Mouse (Mus musculus): ENCODE measurements around the gene Spsb2. TPM values are rescaled to one million over a fixed set of nuclear protein-coding genes. Genes with fewer than 3 reads are reported as not detected.
A peak's percentile ranks its signal among the peaks of the same experiment; 100 is the strongest.
"Not testable (repeated sequence)": the region's sequence is repeated elsewhere in the genome, so short reads cannot be mapped to it uniquely, and the experiment has no call there.

Gene Spsb2
- total RNA-seq, 2 experiments from 2014 or later = 2.7 to 3.2 TPM

DNA sequence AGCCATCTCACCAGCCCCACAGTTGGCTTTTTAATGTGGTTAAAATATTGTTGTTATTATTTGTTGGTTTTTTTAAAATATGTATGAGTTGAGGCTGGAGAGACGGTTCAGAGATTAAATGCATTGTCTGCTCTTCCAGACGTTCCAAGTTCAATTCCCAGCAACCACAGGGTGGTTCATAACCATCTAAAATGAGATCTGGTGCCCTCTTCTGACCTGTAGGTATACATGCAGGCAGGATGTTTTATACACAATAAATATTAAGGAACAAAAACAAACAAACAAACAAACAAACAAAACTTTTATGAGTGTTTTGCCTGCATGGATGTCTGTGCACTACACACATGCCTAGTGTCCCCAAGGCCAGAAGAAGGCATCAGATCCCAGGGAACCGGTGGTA, 5.4 kb upstream of the Spsb2 start:
- DNase-seq = no peak

DNA sequence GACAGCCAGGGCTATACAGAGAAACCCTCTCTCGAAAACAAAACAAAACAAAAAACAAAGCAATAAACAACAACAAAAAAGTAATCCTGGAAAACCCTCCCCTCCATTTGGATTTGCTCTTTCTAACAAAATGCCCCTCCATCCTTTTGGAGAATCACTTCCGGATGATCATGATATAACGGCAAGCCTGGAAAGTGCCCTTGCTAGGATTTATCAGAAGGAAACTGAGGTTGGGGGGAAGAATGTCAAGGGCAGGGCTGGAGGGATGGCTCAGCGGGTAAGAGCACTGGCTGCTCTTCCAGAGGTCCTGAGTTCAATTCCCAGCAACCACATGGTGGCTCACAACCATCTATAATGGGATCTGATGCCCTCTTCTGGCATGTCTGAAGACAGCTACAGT, 4.8 kb upstream of the Spsb2 start:
- DNase-seq = not testable (repeated sequence)

DNA sequence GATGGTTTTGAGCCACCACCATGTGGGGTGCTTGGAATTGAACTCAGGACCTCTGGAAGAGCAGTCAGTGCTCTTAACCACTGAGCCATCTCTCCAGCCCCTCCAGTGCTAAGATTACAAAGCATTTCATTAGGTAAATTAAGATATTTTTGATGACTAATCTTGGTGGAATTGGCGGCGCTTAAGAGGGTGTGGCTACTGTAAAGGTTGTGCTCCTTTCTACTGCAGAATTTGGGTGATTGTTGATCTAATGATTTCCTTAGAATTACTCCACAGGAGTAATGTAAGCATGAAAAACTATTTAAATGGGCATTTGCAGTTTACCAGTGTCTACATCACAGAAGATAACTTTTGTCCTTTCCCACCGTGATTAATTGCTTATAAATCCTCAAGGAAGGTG, 4.1 kb upstream of the Spsb2 start:
- DNase-seq = no peak

DNA sequence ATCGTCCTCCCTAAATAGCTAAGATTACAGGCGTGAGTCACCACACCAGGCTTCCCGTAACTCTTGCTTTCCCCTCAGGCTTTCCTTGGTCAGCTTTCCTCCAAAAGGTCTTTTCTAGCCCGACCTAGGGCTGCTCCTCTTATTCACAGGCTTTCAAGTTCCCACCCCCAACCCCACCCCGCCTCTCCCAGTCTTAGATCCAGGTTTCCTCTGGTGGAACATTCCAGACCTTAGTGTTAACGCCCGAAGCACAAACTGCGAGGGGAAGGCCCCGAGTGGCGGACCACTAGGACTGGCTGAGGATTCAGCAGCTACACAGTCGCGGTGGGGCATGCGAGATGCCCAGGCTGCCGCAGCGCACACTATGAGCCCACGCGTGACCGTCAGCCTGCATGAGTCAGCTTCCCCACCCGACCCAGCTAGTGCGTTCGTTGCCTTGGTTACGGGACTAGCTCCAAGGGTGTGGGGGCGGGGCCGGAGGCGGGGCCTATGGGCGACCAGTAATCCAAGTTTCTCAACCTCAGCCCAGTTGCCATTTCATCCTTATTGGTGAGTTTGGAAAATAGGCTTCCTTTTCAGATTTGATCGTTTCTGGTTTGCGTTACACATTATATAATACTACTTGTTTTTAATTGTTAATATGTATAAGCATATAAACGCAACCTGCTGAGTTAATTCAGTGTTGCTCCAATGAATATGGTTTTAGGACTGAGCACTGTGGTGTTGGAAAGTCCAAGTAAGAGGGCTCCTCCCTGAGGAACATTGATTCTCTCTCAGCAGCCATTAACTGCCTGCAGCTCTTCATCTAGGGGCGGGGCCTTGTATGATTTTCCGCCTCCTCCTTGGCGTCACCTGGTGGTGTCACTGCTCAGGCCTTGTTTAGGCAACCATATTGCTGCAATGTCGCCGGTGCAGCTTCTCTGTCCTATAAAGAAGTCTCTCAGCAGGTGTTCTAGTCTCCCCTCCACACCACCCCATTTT, 2.8 kb upstream of the Spsb2 start:
- peak; percentile 94 for DNase-seq

DNA sequence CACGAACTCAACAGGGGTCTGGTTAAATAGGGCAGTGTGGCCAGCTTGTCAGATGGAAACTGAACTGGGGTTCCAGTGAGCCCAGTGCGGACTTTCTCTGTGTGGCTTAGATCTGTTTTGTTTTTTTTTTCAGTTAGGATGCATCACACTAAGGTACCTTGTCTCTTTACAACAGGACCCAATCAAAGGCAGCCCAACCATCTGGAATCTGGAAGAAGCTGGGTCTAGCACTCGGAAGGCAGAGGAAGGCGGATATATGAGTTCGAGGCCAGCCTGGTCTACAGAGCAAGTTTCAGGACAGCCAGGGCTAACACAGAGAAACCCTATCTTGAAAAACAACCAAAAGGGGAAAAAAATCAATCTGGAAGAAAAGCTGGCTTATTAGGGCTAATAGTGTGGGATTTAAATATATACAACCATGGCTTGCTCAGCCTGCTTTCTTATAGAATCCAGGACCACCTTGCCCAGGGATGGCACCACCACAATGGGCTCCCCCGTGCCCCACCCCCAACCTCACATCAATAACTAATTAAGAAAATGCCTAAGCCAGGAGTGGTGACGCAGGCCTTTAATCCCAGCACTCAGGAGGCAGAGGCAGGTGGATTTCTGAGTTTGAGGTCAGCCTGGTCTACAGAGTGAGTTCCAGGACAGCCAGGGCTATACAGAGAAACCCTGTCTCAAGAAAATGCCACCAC, 1.9 kb upstream of the Spsb2 start:
- no peak for DNase-seq

DNA sequence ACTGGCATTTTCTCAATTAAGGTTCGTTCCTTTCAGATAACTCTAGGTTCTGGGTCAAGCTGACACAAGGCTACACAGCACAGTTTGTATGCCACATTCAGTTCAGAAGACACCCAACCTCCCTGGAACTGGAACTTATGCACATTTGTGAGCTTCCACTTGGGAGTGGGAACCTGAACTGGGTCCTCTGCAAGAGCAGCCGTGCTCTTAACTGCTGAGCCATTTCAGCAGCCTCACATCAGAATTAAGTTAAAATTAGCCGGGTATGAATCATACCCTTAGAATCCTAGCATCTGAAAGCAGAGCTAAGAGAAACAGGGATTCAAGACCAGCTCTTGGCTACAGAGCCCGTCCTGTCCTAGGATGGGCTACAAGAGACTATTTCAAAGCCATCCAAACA, 1.1 kb upstream of the Spsb2 start:
- no peak for DNase-seq

DNA sequence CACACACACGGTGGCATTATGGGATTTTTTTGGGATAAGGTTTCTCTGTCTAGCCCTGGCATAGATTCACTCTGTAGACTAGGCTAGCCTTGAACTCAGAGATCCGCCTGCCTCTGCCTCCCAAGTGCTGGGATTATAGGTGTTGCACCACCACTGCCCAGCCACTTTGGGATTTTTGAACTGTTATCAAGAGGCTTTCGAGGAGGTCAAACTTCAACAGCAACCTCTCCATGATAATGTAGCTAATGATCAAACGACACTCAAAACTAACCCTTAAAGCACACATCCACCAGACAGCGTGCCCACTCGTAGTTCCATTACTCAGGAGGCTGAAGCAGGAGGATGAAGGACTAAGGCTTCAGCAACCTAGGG, 489 bp upstream of the Spsb2 start:
- DNase-seq = no peak

DNA sequence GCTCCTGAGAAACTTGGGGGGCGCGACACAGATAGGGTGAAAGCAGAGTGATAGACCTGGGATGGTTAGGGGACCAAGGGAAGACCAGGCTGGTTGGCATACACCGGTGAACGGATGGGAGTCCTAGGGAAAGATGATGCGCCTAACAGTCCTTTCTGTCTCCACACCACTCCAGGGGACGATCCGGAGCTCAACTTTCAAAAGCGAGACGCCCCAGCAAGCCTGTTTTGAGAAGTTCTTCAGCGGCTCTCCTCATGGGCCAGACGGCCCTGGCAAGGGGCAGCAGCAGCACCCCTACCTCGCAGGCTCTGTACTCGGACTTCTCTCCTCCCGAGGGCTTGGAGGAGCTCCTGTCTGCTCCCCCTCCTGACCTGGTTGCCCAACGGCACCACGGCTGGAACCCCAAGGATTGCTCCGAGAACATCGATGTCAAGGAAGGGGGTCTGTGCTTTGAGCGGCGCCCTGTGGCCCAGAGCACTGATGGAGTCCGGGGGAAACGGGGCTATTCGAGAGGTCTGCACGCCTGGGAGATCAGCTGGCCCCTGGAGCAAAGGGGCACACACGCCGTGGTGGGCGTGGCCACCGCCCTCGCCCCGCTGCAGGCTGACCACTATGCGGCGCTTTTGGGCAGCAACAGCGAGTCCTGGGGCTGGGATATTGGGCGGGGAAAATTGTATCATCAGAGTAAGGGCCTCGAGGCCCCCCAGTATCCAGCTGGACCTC, 752 bp downstream of the Spsb2 start:
- DNase-seq = peak; percentile 81

DNA sequence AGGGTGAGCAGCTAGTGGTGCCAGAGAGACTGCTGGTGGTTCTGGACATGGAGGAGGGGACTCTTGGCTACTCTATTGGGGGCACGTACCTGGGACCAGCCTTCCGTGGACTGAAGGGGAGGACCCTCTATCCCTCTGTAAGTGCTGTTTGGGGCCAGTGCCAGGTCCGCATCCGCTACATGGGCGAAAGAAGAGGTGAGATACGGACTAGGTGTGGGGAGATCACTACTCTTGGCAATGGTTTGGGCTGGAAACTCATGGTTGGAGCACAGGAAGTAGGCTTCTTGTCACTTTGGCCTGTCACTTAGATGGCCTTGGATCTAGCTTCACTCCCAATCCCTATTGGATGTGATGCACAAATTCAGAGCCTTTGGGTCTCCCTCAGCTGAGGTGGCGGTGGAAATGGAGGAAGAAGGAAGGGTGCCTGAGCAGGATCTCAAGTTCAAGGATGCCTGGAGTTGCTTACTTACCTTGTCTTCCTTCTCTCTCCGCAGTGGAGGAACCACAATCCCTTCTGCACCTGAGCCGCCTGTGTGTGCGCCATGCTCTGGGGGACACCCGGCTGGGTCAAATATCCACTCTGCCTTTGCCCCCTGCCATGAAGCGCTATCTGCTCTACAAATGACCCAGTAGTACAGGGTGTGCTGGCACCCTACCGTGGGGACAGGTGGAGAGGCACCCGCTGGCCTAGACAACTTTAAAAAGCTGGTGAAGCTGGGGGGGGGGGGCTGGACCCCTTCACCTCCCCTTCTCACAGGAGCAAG, 1.5 kb downstream of the Spsb2 start:
- no peak for DNase-seq

DNA sequence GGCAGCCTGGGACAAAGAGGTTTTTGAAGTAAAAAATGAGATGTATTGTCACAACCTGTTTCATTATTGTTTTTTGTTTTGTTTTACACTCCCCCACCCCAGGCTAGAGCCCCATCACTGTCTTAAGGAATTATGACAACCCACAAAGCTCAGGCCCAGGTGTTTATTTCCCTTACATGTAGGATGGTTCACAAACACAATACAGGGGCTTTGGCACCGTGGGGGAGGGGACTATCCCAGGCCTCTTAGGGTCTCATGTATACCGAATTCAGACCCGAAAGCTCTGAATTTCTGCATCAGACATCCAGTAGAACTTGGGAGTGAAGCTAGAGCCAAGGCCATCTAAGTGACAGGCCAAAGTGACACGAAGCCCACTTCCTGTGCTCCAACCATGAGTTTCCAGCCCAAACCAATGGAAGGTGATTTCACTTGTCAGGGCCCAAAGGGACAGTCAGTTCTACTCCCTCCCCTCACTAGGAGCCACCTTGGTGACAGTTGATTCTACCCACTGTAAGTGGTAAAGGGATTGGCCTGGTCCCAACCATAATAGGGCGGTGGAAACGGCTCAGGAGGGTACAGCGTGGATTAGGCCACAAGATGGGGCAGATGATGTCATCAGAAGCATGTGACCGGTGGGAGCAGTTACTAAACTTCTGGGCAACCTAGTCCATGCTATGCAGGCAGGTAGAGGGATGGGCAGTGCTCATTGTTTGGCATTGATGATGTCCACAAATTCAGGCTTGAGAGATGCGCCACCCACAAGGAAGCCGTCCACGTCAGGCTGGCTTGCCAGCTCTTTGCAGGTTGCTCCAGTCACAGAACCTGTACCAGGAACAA, 2.3 kb downstream of the Spsb2 start:
- DNase-seq = not testable (repeated sequence)

DNA sequence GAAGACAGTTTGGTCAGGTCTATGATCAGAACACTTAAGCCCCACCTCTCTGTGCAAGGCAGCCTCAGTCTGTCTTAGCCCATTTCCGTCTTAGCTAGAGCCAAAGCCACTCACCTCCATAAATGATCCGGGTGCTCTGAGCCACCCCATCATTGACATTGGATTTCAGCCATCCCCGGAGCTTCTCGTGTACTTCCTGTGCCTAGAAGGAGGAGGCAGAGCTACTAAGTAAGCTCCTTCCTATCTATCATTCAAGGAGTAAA, 2.9 kb downstream of the Spsb2 start:
- DNase-seq = no peak

DNA sequence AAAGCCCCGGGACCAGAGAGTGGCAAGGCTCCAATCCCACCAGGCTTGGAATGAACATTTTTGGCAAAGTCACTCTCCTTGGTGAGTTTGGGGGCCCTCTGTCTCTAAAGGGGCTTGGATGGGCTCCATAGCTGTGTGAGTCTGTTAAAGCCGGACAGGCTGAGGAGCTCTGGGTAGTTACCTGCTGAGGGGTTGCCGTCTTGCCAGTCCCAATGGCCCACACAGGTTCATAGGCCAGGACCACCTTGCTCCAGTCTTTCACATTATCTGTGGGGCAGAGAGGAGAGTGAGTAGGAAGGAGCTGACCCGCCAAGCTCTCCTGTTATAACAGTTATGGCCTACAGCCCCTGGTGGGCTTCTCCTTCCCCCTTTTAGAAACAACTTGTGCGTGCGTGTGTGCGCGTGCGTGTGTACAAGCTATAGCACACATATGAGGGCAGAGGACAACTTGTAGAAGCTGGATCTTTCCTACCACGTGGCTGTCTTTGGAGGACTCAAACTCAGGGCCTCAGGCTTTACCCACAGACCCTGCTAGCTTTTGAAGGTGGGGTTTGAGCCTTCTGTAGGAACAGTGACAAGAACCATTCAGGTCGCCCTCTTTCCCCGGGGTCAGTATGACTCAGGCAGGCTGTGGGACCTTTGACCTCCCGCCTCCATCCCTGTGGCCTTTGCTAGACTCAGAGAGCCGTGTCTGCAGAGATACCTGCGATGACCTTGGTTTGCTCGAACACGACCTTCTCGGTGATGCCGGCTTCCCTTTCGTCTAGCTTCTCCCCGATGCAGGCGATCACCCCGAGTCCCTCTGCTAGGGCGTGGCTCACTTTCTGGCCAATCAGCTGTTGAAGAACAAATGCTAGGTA, 3.5 kb downstream of the Spsb2 start:
- DNase-seq = no peak

DNA sequence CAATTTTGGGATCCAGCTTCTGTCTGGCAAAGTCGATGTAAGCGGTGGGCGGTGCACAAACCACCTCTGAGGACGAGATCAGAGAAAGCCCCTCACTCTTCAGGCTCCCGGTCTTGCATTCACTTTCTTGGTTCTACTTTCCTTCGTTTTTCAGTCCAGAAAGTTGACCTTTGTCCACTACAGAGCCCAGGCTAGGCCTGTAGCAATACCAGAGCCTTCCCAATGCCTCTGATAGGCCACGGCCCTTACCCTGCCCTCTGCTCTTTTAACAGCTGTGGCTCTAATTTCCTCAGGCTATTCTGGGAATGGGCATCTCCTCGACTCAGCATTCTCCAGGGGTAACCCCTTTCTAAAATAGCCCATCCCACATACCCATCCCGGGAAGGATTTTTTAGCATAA, 4.4 kb downstream of the Spsb2 start:
- DNase-seq = peak; percentile 72

DNA sequence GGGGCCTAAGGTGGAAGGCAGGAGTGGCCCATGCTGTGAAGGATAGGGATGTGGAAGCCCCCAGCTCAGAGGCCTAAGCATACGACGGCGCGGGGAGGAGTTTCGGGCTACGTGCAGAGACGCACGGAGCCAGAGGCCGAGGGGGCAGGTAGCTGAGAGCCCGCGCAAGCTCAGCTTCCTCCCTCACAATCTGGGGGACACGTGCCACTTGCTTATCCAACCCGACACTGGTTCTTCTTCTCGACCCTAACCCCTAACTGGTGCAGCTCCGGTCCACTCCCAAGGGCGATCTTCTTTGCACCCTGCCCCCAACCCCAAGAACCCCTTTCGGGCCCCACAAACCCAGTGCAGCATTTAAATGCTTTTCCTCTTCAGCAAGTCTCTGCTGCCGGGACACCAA, 5.0 kb downstream of the Spsb2 start:
- peak; percentile 76 for DNase-seq

DNA sequence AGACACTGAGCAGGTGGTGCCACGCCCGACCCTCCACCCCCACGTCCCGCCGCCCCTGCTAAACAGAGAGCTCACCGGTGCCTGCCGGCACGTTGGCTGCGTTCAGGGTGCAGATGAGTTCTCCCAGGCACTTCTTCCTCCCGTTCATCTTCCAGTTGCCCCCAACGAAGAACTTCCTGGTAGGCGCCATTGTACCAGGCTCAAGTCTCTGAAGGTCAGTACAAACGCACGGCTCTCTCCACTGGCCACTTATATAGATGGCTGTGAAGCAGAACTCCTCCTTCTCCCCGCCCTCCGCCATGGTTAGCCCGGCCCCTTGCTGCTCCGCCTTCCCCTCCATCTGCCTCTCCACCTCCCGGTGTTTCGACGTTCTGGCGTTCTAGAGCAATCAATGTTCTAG, 5.5 kb downstream of the Spsb2 start, which contains the start of gene Tpi1:
Gene Tpi1 (minus strand): TSS at position 364 of the 400 bp plus-strand sequence.
- peak; percentile 90 for DNase-seq

DNA sequence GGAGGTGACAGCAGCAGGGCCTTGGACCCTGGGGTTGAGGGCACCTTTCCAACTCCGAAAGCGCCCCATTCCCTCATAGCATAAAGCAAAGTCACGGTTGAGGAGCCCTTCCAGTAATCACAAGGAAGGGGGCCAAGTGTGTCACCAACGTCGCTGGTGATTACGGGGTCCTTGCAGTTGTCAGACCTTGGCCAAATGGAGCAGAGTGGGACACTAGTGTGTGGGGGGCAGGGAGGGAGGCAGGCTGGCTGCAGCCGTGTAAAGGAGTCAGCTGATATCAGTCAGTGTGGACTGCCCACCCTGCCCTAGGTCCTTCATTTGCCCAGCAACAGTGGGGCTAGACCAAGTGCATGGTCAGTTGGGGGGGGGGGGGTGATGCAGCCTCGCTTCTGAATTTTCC, 6.0 kb downstream of the Spsb2 start:
- no peak for DNase-seq

DNA sequence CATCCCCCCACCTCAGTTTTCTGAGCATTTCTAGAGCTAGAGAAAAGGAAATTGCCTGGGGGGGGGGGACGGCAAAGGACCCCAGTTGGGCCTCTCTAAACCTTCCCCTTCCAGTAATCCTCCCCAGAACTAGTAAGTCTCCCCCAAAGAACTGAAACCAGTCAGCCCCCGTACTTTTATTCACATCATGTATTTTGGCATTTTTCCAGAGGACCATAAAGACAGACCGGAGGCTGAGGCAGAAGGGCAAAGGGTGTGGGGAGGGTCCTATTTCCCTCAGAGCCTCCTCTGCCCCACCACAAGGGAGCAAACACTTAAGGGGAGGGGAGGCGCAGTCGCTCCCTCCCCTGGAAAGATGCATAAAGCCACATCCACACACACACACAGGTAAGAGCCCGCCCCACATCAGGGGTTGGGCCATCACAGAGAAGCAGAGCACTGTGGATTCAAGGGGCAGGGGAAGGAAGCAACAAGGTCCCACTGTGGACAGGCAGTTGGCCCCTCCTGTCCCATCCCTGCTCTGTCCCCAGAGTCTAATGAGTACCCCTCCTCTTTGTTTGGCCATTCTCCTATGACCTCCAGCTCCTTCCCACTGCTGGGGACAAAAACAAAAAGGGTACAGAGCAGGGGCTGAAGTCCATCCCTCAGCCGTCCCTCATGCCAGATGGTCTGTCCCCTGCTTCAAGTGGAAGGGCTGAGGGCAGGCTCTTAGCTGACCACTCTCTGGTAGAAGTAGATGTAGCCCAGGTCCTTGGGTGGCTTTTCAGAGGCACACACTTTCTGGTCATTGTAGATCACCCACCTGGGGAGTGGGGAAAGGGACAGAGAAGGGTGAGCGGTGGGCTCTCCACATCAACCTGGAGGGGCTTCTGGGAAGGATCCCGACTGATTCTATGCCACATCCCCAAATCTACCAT, 6.7 kb downstream of the Spsb2 start:
- DNase-seq = no peak

DNA sequence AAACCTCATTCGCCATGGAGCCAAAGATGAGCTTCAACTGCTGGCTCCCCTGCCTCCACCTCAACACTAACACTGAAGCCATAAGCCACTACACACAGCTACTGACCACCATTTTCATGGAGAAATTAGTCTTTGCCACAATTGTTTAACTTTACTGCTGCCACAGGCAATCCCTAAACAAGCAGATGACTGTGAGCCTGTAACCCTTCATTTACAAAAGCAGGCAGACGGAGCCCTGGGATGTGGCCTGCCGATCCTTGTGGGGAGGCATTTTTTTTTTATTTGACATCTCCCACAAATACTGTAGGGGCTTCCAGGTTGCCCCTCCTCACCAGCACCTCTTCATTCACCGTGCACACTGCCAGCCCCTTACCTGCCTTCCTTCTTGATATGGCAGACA, 8.2 kb downstream of the Spsb2 start:
- DNase-seq = no peak

DNA sequence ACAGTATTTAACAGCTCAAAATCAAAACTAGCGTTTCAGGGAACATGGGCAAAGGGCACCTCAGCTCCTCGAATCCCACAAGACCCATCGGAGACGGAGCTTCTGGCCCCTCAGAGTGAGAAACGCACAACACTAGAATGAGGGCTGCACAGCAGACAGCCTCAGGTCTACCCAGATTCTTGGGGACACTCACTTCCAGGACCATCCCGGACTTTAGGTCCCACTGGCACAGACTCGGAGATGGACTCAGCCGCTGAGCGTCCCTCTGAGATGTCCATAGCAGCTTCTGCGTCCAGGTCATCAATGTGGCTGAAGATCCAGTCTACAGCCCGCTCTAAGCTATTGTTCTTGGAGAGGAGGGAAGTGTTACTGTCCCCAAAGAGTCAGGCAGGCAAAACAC, 8.7 kb downstream of the Spsb2 start:
- DNase-seq = no peak

All from gastrocnemius, postnatal 25 days (tissue).